Mouse (Mus musculus) forebrain, embryonic 15.5 days (tissue): ENCODE results near the gene Pou6f2. TPM values are rescaled to one million over a fixed set of nuclear protein-coding genes. Genes with fewer than 3 reads are reported as not detected.

Source experiments
- ATAC-seq: fragments of 200-750 bp; cut with Nextera tagmentation; replicated peaks from 2 replicates; pipeline ENCODE4 v1.8.0; 2017; ENCODE audit warnings: mild to moderate bottlenecking, moderate TSS enrichment, moderate library complexity
- H3K27ac ChIP-seq: fragments of 300-500 bp; sonication (generic); replicated peaks from 2 replicates; pipeline ENCODE4 v1.5.1; 2015; ENCODE audit warnings: mild to moderate bottlenecking, inconsistent platforms
- H3K27me3 ChIP-seq: fragments of 300-500 bp; sonication (generic); 2 replicates; pipeline ENCODE4 v1.6.1; 2015; ENCODE audit warnings: inconsistent platforms
- H3K36me3 ChIP-seq: fragments of 300-500 bp; sonication (generic); 2 replicates; pipeline ENCODE4 v1.6.1; 2015; ENCODE audit warnings: mild to moderate bottlenecking, inconsistent platforms
- H3K4me1 ChIP-seq: fragments of 300-500 bp; sonication (generic); 2 replicates; pipeline ENCODE4 v1.6.1; 2015; ENCODE audit warnings: inconsistent platforms
- H3K4me2 ChIP-seq: fragments of 300-500 bp; sonication (generic); replicated peaks from 2 replicates; pipeline ENCODE4 v1.6.1; 2015; ENCODE audit warnings: mild to moderate bottlenecking, inconsistent platforms
- H3K4me3 ChIP-seq: fragments of 300-500 bp; sonication (generic); 2 replicates; pipeline ENCODE4 v1.5.1; 2015; ENCODE audit warnings: mild to moderate bottlenecking, inconsistent platforms
- H3K9ac ChIP-seq: fragments of 300-500 bp; sonication (generic); replicated peaks from 2 replicates; pipeline ENCODE4 v1.6.1; 2015; ENCODE audit warnings: mild to moderate bottlenecking, inconsistent platforms
- H3K9me3 ChIP-seq: fragments of 300-500 bp; sonication (generic); 2 replicates; pipeline ENCODE4 v1.6.1; 2016; ENCODE audit warnings: inconsistent platforms
- WGBS: fragments of 180-500 bp; shearing (Covaris S2); methylation state at CpG from one replicate; pipeline ENCODE4 v1.1.7; 2015; ENCODE audit warnings: mixed read lengths; 5-methylcytosine and 5-hydroxymethylcytosine counted together
- polyA plus RNA-seq: library from polyadenylated mRNA; unstranded; fragments of >200 nt; fragmentation: Nextera tagmentation; extraction: Ambion mirVana; gene quantifications from 2 replicates; pipeline ENCODE4 v1.2.1, GENCODE M21; 2015

Pou6f2 gene
- polyA plus RNA-seq, 1 experiment from 2014 or later: 6.5 TPM

DNA sequence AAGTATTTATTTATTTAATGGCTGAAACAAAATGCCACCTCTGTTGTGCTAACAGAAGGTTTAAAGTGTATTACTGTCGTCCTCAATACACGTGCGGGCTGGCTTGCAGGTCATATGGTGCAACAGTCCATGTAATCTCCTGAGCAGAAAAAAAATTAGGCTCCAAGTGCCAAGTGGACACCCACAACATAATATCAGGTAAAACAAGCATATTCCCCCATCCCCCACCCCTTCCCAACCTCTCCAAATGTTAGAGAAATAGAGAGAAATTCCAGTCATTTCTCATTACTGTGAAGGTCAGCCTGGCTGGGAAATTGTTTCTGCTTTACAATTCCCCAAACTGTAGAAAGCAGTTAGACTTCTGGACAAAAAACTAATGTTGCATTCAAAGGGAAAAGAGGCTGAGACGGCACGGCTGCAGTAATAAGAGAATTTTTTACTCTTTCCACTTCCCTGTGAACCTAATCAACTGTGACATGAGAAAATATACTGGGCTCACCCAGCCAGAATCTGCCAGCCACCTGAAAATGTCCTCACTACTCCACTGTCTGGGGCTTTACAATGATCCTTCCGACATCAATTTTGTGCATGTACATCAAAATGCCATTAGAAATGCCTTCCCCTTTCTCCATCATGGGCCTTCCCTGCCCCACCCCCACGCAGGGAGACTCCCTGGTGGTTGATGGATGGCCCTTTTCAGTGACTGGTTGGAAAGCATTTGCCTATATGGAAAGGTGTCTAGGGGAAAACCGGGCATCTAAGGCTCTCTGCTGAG lies 192.8 kb downstream of the Pou6f2 start:
- no peaks in the 10 kb centered on the region for H3K9me3 ChIP-seq
- H3K4me3 ChIP-seq: no peak overlapping the region
- no peaks in the 10 kb centered on the region for H3K27me3 ChIP-seq
- H3K4me1 ChIP-seq: no peaks in the 10 kb centered on the region
- no peak for ATAC-seq
- H3K27ac ChIP-seq: no peak overlapping the region
- H3K9ac ChIP-seq: no peak overlapping the region
- no peaks in the 10 kb centered on the region for H3K36me3 ChIP-seq
- no peak overlapping the region for H3K4me2 ChIP-seq
- 52% methylated on average over 8 of the region's 8 CpGs for WGBS

DNA sequence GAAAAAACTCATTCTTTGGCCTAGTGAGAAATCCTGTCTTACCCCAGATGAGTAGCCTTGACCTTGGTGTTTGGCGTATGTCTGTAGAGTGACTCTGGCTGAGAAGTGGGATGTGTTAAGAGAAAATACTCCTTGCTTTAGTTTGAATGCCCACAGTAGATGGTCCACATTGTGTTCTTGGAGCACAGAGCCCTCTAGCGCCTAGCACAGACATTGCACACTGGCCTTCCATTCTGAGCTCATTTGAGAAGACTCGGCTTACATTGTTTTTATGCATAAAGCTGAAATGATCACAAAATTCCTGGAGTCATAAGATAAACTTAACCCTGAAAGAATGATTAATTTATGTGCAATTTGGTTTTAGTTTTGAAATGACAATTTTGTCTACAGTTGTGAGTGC lies 223.5 kb downstream of the Pou6f2 start:
- H3K9ac ChIP-seq: no peak overlapping the region
- WGBS: 49% methylated on average over 3 of the region's 3 CpGs
- H3K36me3 ChIP-seq: no peaks in the 10 kb centered on the region
- H3K4me2 ChIP-seq: no peak overlapping the region
- H3K27me3 ChIP-seq: no peaks in the 10 kb centered on the region
- H3K9me3 ChIP-seq: no peaks in the 10 kb centered on the region
- H3K27ac ChIP-seq: no peak overlapping the region
- no peak overlapping the region for H3K4me3 ChIP-seq
- peaks cover 5% of the 10 kb centered on the region; the same call in 1 of the 2 replicates for H3K4me1 ChIP-seq
- no peak for ATAC-seq

DNA sequence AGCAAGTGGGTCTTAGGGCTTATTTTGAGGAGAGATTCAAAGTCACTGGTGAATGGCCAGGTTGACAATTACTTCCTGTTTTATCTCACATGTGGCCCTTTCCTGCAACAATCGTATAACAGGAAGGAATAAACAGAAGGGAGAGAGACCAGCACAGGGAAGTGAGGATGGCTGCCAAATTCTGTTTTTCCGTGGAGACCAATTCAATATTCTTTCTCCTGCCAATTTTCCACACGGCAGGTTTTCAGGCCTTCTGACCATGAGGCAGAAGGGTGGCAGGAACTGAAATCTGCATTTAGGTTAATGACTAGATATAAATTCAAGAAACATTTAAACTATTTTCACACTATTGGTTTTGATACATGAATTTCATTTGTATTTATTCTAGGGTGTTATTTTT lies 224.5 kb downstream of the Pou6f2 start:
- Histone ChIP-seq H3K27me3 (no peaks in the 10 kb centered on the region), H3K36me3 (no peaks in the 10 kb centered on the region), H3K9ac (no peak overlapping the region), H3K4me1 (peaks cover 5% of the 10 kb centered on the region; the same call in 1 of the 2 replicates), H3K4me2 (no peak overlapping the region), H3K4me3 (no peak overlapping the region), H3K27ac (no peak overlapping the region), H3K9me3 (no peaks in the 10 kb centered on the region)
- ATAC-seq: no peak
- 38% methylated on average over 3 of the region's 3 CpGs for WGBS

DNA sequence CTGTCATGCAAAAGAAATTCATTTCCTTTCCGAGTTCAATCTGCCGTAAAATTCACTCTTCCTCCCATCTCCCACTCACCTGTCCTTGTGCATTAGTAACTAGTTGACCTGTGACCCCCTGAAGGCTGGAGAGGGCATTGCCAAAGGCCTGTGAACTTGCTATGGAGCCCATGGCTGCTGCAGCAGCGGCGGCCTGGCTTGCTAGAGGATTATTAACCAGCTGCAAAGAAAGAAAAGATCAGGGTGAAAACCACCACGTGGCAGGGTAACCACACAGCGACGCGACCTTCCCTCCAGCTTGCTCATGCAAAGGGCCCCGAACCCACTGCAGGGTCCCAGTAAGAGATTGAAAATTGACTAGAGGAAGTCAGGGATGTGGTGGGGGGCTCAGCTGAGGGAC lies 225.2 kb downstream of the Pou6f2 start:
- peaks cover 5% of the 10 kb centered on the region; the same call in 1 of the 2 replicates for H3K4me1 ChIP-seq
- H3K9ac ChIP-seq: no peak overlapping the region
- H3K4me3 ChIP-seq: no peak overlapping the region
- WGBS: 45% methylated on average over 9 of the region's 9 CpGs
- H3K27me3 ChIP-seq: no peaks in the 10 kb centered on the region
- H3K4me2 ChIP-seq: no peak overlapping the region
- H3K27ac ChIP-seq: no peak overlapping the region
- H3K9me3 ChIP-seq: no peaks in the 10 kb centered on the region
- H3K36me3 ChIP-seq: no peaks in the 10 kb centered on the region
- no peak for ATAC-seq

DNA sequence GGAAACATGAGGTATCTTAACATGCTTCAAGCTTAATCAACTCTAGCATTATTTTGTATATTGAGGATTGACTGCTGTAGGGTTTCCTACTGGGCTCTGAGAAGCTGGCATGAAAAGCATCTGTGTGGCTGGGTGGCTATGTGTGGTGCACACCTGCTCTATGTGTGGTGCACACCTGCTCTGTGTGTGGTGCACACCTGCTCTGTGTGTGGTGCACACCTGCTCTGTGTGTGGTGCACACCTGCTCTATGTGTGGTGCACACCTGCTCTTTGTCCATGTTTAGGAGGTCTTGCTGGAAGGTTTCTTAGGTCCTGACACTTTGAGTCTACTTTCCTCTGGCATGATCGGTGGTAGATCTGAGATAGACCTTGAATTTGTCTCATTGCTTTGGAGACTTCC lies 233.3 kb downstream of the Pou6f2 start:
- Histone ChIP-seq H3K36me3 (no peaks in the 10 kb centered on the region), H3K4me1 (no peaks in the 10 kb centered on the region), H3K9ac (no peak overlapping the region), H3K4me2 (no peak overlapping the region), H3K27ac (no peak overlapping the region), H3K27me3 (no peaks in the 10 kb centered on the region), H3K9me3 (no peaks in the 10 kb centered on the region), H3K4me3 (no peak overlapping the region)
- no peak for ATAC-seq
- 94% methylated on average over 1 of the region's 1 CpGs for WGBS

DNA sequence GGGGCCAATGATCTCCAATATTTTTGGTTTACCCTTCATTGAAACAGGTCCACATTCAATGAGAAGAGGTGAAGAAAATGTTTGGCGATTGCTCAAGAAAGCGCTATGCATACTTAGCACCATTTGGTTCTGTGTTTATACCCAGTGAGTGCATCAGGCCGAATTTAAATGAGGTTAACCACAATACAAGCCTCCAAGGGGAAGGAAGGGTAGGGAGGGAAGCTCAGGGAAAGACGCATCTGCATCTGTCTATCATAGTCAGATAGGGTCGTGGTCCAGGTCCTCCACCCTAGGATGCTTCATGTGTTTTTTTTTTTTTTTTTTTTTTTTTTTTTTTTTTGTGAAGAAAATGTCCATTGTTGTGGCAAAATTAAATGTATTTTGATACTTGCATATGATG lies 236.9 kb downstream of the Pou6f2 start:
- no peaks in the 10 kb centered on the region for H3K36me3 ChIP-seq
- H3K9me3 ChIP-seq: no peaks in the 10 kb centered on the region
- H3K4me2 ChIP-seq: no peak overlapping the region
- 52% methylated on average over 5 of the region's 5 CpGs for WGBS
- H3K4me1 ChIP-seq: no peaks in the 10 kb centered on the region
- ATAC-seq: 0 out of 2 replicates have a peak, but pooled peaks have one; percentile 51
- H3K27me3 ChIP-seq: no peaks in the 10 kb centered on the region
- no peak overlapping the region for H3K9ac ChIP-seq
- no peak overlapping the region for H3K27ac ChIP-seq
- no peak overlapping the region for H3K4me3 ChIP-seq

DNA sequence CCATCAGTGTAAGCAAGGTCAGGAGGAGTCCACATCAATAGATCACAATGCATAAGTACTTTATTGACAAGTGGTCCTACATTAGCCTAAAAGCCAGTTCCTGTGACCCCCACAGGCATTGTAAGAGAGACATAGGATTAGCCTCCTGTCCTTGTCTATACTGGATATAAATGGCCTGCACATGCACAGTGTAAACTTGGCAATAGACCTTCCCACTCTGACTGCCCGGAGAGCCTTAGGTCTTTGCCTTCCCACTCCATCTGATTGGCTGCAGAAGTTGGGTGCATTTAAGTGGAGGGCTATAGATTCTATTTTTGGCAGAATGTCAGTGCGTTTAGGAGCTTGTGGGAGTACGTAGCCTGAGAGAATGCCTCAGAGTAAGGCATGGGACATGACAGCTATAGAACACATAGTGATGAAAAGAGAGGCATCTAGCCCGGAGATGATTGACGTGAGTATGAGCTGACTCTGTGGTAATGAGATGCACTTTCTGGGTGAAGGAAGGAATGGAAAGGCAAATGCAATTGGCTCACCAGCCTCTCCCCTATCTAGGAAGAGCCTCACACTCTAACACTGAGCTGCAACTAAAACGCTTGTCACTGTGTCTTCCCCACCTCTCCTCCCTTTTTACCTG lies 243.4 kb downstream of the Pou6f2 start:
- Histone ChIP-seq H3K27ac (no peak overlapping the region), H3K9me3 (no peaks in the 10 kb centered on the region), H3K27me3 (no peaks in the 10 kb centered on the region), H3K9ac (no peak overlapping the region), H3K4me1 (no peaks in the 10 kb centered on the region), H3K4me2 (no peak overlapping the region), H3K36me3 (no peaks in the 10 kb centered on the region), H3K4me3 (no peak overlapping the region)
- ATAC-seq: peak; percentile 58
- WGBS: 84% methylated on average over 6 of the region's 6 CpGs

DNA sequence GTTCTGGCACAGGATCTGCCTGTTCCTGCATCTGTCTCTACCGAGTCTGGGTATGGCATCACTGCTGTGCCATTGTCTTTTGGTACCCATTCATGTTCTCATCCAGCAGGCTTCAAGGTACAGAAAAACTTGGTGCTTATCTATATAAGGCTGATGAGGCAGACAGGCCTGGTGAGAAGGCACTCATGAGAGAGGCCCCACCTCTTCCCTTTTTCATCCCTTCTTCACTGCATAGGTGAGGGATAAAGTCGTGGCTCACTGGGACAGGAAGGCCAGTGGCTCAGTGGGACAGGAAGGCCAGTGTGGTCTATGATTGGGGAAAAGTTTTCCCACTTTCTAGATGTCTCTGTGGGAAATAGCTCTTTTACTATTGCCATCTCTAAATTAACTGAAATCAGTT lies 263.8 kb downstream of the Pou6f2 start:
- no peak overlapping the region for H3K4me3 ChIP-seq
- H3K36me3 ChIP-seq: no peaks in the 10 kb centered on the region
- H3K9me3 ChIP-seq: no peaks in the 10 kb centered on the region
- H3K27me3 ChIP-seq: no peaks in the 10 kb centered on the region
- 82% methylated on average over 2 of the region's 2 CpGs for WGBS
- no peak overlapping the region for H3K27ac ChIP-seq
- no peak overlapping the region for H3K9ac ChIP-seq
- peaks cover 9% of the 10 kb centered on the region; the same call in 1 of the 2 replicates for H3K4me1 ChIP-seq
- H3K4me2 ChIP-seq: no peak overlapping the region
- no peak for ATAC-seq

DNA sequence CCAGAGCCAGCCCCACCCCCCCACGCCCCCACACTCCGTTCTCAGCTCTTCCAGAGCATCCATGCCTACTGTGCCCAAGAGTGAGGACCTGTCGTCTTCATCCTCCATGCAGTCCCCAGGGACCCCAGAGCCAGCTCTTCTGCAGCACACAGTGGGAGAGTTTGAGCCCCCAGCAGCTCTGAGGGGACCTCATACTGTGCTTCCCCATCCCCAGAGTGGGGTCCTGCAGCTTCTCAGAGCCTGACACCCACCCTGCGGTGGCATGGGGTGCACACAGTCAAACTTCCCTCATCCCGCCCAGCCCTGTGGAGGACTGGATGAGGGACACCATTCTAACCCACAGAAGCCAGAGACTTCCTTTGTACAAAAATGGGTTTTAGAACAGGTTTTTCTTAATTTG lies 264.3 kb downstream of the Pou6f2 start:
- Histone ChIP-seq H3K36me3 (no peaks in the 10 kb centered on the region), H3K9ac (no peak overlapping the region), H3K4me2 (no peak overlapping the region), H3K27me3 (no peaks in the 10 kb centered on the region), H3K4me1 (peaks cover 9% of the 10 kb centered on the region; the same call in 1 of the 2 replicates), H3K27ac (no peak overlapping the region), H3K4me3 (no peak overlapping the region), H3K9me3 (no peaks in the 10 kb centered on the region)
- 81% methylated on average over 5 of the region's 5 CpGs for WGBS
- no peak for ATAC-seq

DNA sequence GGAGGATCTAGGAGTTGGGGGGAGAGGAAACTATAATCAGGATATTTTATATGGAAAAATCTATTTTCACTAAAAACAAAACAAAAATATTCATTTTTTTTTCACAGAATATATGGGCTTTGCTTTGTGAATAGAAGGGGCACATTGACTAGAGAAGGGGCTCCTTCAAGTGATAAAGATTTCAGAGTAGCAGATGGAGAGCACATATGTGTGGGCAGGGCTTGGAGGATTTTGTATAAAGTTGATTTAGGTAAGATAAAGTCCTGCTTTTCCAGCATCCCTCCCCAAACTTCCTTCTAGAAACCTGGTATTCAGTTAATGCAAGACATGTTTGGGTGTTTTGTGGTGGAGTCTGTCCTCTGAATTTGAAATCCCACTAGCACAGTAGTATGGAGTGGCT lies 266.2 kb downstream of the Pou6f2 start:
- no peak overlapping the region for H3K9ac ChIP-seq
- H3K9me3 ChIP-seq: no peaks in the 10 kb centered on the region
- H3K4me1 ChIP-seq: peaks cover 9% of the 10 kb centered on the region; the same call in 1 of the 2 replicates
- H3K4me3 ChIP-seq: no peak overlapping the region
- H3K4me2 ChIP-seq: no peak overlapping the region
- no peaks in the 10 kb centered on the region for H3K27me3 ChIP-seq
- ATAC-seq: peak; percentile 77
- no peaks in the 10 kb centered on the region for H3K36me3 ChIP-seq
- H3K27ac ChIP-seq: peak overlapping the region; percentile 31; the same call in 1 of the 2 replicates

DNA sequence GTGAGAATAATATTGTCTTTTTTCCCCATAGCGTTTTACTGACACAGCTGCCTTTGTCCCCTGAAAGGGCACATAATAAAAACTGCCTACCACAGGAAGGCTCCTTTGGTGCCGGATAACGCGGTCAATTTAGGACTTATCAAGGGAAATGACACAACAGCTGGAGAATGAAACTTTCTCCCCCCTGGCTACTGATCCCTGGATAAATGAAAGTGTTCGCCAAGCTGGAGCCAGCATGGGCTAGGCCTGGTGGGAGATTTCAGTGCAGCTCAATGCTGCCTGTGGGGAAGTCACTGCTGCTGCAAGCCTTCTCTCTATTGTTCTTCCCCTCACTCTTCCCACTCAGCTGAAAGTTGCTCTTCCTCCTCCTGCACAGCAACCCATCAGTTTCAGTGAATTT lies 267.8 kb downstream of the Pou6f2 start:
- 10% methylated on average over 5 of the region's 5 CpGs for WGBS
- H3K27ac ChIP-seq: no peak overlapping the region
- no peak overlapping the region for H3K9ac ChIP-seq
- H3K9me3 ChIP-seq: no peaks in the 10 kb centered on the region
- no peak overlapping the region for H3K4me3 ChIP-seq
- no peak overlapping the region for H3K4me2 ChIP-seq
- H3K4me1 ChIP-seq: peaks cover 22% of the 10 kb centered on the region
- no peaks in the 10 kb centered on the region for H3K36me3 ChIP-seq
- ATAC-seq: no peak
- H3K27me3 ChIP-seq: no peaks in the 10 kb centered on the region

DNA sequence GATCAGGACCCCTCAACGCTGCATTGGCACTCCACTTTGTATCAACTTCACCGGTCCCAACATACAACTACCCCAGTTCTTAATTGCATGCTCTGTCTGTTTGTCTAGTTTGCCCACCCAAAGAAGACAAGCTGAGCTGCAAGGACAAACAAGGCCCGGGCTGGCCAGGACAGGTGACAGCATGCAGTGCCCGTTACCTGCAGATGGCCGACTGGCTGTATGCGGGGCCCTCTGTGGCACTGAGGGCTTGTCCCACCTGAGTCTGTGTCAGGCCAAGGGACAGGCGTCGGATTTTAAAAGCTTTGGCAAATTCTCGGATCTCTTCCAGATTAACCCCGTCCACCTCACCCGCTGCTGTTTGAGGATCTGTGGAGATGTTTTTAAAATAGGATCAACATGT lies 268.7 kb downstream of the Pou6f2 start:
- no peaks in the 10 kb centered on the region for H3K9me3 ChIP-seq
- no peaks in the 10 kb centered on the region for H3K36me3 ChIP-seq
- 81% methylated on average over 11 of the region's 11 CpGs for WGBS
- H3K4me2 ChIP-seq: no peak overlapping the region
- peaks cover 24% of the 10 kb centered on the region for H3K4me1 ChIP-seq
- H3K4me3 ChIP-seq: no peak overlapping the region
- no peaks in the 10 kb centered on the region for H3K27me3 ChIP-seq
- H3K9ac ChIP-seq: no peak overlapping the region
- no peak overlapping the region for H3K27ac ChIP-seq
- ATAC-seq: no peak
